Mouse (Mus musculus): Measurements from ENCODE around the gene Sec16b.

- no peak for TF ChIP-seq POLR2A (IDR thresholded peaks at IDR 0.05; ENCODE audit: borderline replicate concordance, extremely low read depth, insufficient read depth, insufficient read length, poor library complexity, severe bottlenecking)
- TF ChIP-seq CTCF (IDR thresholded peaks at IDR 0.05; ENCODE audit: borderline replicate concordance, extremely low read depth, insufficient read depth, insufficient read length): no peak
Observed at GRCm38 (mm10) chr1:157474865-157475264, 31.7 kb upstream of the Sec16b start.

Data from brain, embryonic 14.5 days (tissue).